Mouse (Mus musculus) myocyte (in vitro differentiated cells): Measurements from ENCODE around the gene Edn2. TPM values are rescaled to one million over a fixed set of nuclear protein-coding genes. Genes with fewer than 3 reads are reported as not detected.

Experiments
- H3K27me3 ChIP-seq: one replicate; pipeline ENCODE4 v1.6.1; 2011; ENCODE audit not compliant: control insufficient read depth, insufficient read depth, insufficient read length
- H3K36me3 ChIP-seq: one replicate; pipeline ENCODE4 v1.6.1; 2011; ENCODE audit not compliant: control insufficient read depth, insufficient read depth
- H3K4me2 ChIP-seq: one replicate; pipeline ENCODE4 v1.6.1; 2011; ENCODE audit warnings: low read depth, control low read depth
- H3K4me3 ChIP-seq: one replicate; pipeline ENCODE4 v1.5.1; 2011; ENCODE audit warnings: mild to moderate bottlenecking, control low read depth, moderate library complexity
- H3K79me2 ChIP-seq: one replicate; pipeline ENCODE4 v1.6.1; 2011; ENCODE audit not compliant: control insufficient read depth, insufficient read depth
- H3ac ChIP-seq: one replicate; pipeline ENCODE4 v1.6.1; 2011; ENCODE audit not compliant: control insufficient read depth, insufficient read length
- CEBPB ChIP-seq: IDR thresholded peaks from 2 replicates; pipeline ENCODE4 v1.6.1; 2011; ENCODE audit warnings: mild to moderate bottlenecking, moderate library complexity; ENCODE audit not compliant: poor library complexity, insufficient read depth, severe bottlenecking
- E2F4 ChIP-seq: IDR thresholded peaks from one replicate; pipeline ENCODE4 v1.6.1; 2011; ENCODE audit warnings: mild to moderate bottlenecking, control low read depth, moderate library complexity; ENCODE audit not compliant: insufficient read depth
- MAX ChIP-seq: IDR thresholded peaks from one replicate; pipeline ENCODE4 v1.6.1; 2011; ENCODE audit warnings: low read depth, mild to moderate bottlenecking, control low read depth
- MYOD1 ChIP-seq, 3 experiments: IDR thresholded peaks; one replicate each; pipeline ENCODE4 v1.6.1; 2011; ENCODE audit warnings: control low read depth in 2 of 3, low read depth in 2 of 3, mild to moderate bottlenecking in 2 of 3, moderate library complexity in 1 of 3; ENCODE audit not compliant: insufficient read length in 2 of 3, control insufficient read depth in 1 of 3
- MYOG ChIP-seq, 3 experiments: IDR thresholded peaks; one replicate each; pipeline ENCODE4 v1.6.1; 2011; ENCODE audit warnings: control low read depth in 2 of 3, low read depth in 2 of 3, mild to moderate bottlenecking in 2 of 3; ENCODE audit not compliant: insufficient read length in 2 of 3, control insufficient read depth in 1 of 3, insufficient read depth in 1 of 3
- POLR2A ChIP-seq: IDR thresholded peaks from one replicate; pipeline ENCODE4 v1.6.1; 2011; ENCODE audit warnings: low read depth, mild to moderate bottlenecking, control low read depth, moderate library complexity; ENCODE audit not compliant: insufficient read length
- POLR2AphosphoS2 ChIP-seq: IDR thresholded peaks from one replicate; pipeline ENCODE4 v1.6.1; 2011; ENCODE audit warnings: low read depth, control low read depth; ENCODE audit not compliant: insufficient read length
- REST ChIP-seq: IDR thresholded peaks from one replicate; pipeline ENCODE4 v1.6.1; 2011; ENCODE audit warnings: mild to moderate bottlenecking, control low read depth, moderate library complexity; ENCODE audit not compliant: insufficient read depth, insufficient read length
- SRF ChIP-seq: IDR thresholded peaks from one replicate; pipeline ENCODE4 v1.6.1; 2011; ENCODE audit warnings: low read depth; ENCODE audit not compliant: control insufficient read depth, insufficient read length
- TCF12 ChIP-seq: IDR thresholded peaks from one replicate; pipeline ENCODE4 v1.6.1; 2011; ENCODE audit warnings: mild to moderate bottlenecking, control low read depth; ENCODE audit not compliant: poor library complexity, insufficient read depth, severe bottlenecking
- TCF3 ChIP-seq: IDR thresholded peaks from one replicate; pipeline ENCODE4 v1.6.1; 2011; ENCODE audit warnings: low read depth, control low read depth; ENCODE audit not compliant: insufficient read length
- USF1 ChIP-seq: IDR thresholded peaks from one replicate; pipeline ENCODE4 v1.6.1; 2011; ENCODE audit warnings: low read depth, mild to moderate bottlenecking, control low read depth, moderate library complexity
- polyA plus RNA-seq: library from polyadenylated mRNA; unstranded; fragments of >200 nt; fragmentation: generic; extraction: Trizol; gene quantifications from one replicate; pipeline ENCODE4 v1.2.1, GENCODE M21; 2012; ENCODE audit warnings: missing spikeins

Edn2 gene
- polyA plus RNA-seq, 1 experiment: not detected

- no peak overlapping the region for H3K4me3 ChIP-seq
- TF ChIP-seq E2F4 (no peak), USF1 (no peak), MYOG (IDR thresholded peaks at IDR 0.05; ENCODE audit: control insufficient read depth in 1 of 3, insufficient read depth in 1 of 3, insufficient read length in 2 of 3, low read depth in 2 of 3) (no peak), MYOD1 (IDR thresholded peaks at IDR 0.05; ENCODE audit: control insufficient read depth in 1 of 3, insufficient read length in 2 of 3, low read depth in 2 of 3) (no peak), CEBPB (no peak), MAX (no peak), TCF3 (no peak), POLR2AphosphoS2 (no peak), REST (no peak), POLR2A (no peak), SRF (no peak), TCF12 (no peak)
- no peak overlapping the region for H3K4me2 ChIP-seq
- no peaks in the 10 kb centered on the region for H3K36me3 ChIP-seq
- H3K79me2 ChIP-seq: no peaks in the 10 kb centered on the region
- no peaks in the 10 kb centered on the region for H3K27me3 ChIP-seq
- no peak overlapping the region for H3ac ChIP-seq
Measured at GRCm38 (mm10) chr4:120131441-120132220, 29.4 kb upstream of the Edn2 start.

- Histone ChIP-seq H3K79me2 (no peaks in the 10 kb centered on the region), H3K4me2 (no peak overlapping the region), H3K4me3 (no peak overlapping the region), H3ac (no peak overlapping the region), H3K27me3 (no peaks in the 10 kb centered on the region), H3K36me3 (no peaks in the 10 kb centered on the region)
- no peak for TF ChIP-seq POLR2AphosphoS2
- no peak for TF ChIP-seq USF1
- no peak for TF ChIP-seq SRF
- no peak for TF ChIP-seq MAX
- no peak for TF ChIP-seq MYOG (IDR thresholded peaks at IDR 0.05; ENCODE audit: control insufficient read depth in 1 of 3, insufficient read depth in 1 of 3, insufficient read length in 2 of 3, low read depth in 2 of 3)
- TF ChIP-seq REST: no peak
- no peak for TF ChIP-seq MYOD1 (IDR thresholded peaks at IDR 0.05; ENCODE audit: control insufficient read depth in 1 of 3, insufficient read length in 2 of 3, low read depth in 2 of 3)
- TF ChIP-seq E2F4: no peak
- TF ChIP-seq POLR2A: no peak
- TF ChIP-seq CEBPB: no peak
Measured at GRCm38 (mm10) chr4:120134223-120134622, 26.8 kb upstream of the Edn2 start.

GRCm38 (mm10) chr4:120141810-120142209, 19.2 kb upstream of the Edn2 start:
- Histone ChIP-seq H3K27me3 (no peaks in the 10 kb centered on the region), H3K4me2 (no peak overlapping the region), H3ac (no peak overlapping the region), H3K36me3 (no peaks in the 10 kb centered on the region), H3K4me3 (no peak overlapping the region), H3K79me2 (no peaks in the 10 kb centered on the region)
- TF ChIP-seq CEBPB: no peak
- TF ChIP-seq USF1: no peak
- TF ChIP-seq POLR2A: no peak

- H3K4me3 ChIP-seq: no peak overlapping the region
- H3K36me3 ChIP-seq: no peaks in the 10 kb centered on the region
- no peak overlapping the region for H3ac ChIP-seq
- no peak overlapping the region for H3K4me2 ChIP-seq
- no peaks in the 10 kb centered on the region for H3K27me3 ChIP-seq
- TF ChIP-seq MYOD1 (IDR thresholded peaks at IDR 0.05; ENCODE audit: control insufficient read depth in 1 of 3, insufficient read length in 2 of 3, low read depth in 2 of 3) (peak in 1 of 3 experiments; percentile 4), SRF (peak; percentile 61), REST (no peak)
- H3K79me2 ChIP-seq: no peaks in the 10 kb centered on the region
Measured at GRCm38 (mm10) chr4:120142905-120143304, 18.1 kb upstream of the Edn2 start.

- no peak overlapping the region for H3K4me3 ChIP-seq
- H3K79me2 ChIP-seq: no peaks in the 10 kb centered on the region
- peak in 1 of 3 experiments; percentile 53 for TF ChIP-seq MYOG (IDR thresholded peaks at IDR 0.05; ENCODE audit: control insufficient read depth in 1 of 3, insufficient read depth in 1 of 3, insufficient read length in 2 of 3, low read depth in 2 of 3)
- TF ChIP-seq USF1: no peak
- TF ChIP-seq MYOD1 (IDR thresholded peaks at IDR 0.05; ENCODE audit: control insufficient read depth in 1 of 3, insufficient read length in 2 of 3, low read depth in 2 of 3): peak in 1 of 3 experiments; percentile 81
- no peaks in the 10 kb centered on the region for H3K36me3 ChIP-seq
- H3ac ChIP-seq: no peak overlapping the region
- H3K27me3 ChIP-seq: no peaks in the 10 kb centered on the region
- no peak overlapping the region for H3K4me2 ChIP-seq
Measured at GRCm38 (mm10) chr4:120144343-120144742, 16.7 kb upstream of the Edn2 start.
